Mouse (Mus musculus) left cerebral cortex, postnatal 10 days (tissue): ENCODE data around the gene Tent5b. TPM values are rescaled to one million over a fixed set of nuclear protein-coding genes. Genes with fewer than 3 reads are reported as not detected.

Source experiments
- DNase-seq, 2 experiments: peaks; one replicate each; pipeline ENCODE4 v3.0.0; 2021 to 2022; ENCODE audit warnings: low spot score in 2 of 2, mixed read lengths in 1 of 2; ENCODE audit errors: extremely low spot score in 1 of 2
- intact Hi-C: fragments of 180-260 bp; cut with DNase I; formaldehyde crosslinking; loops from one replicate; pipeline ENCODE4 v1.15.1; 2025
- total RNA-seq, 2 experiments: library from RNA; stranded (reverse); gene quantifications; 2 replicates each; pipeline ENCODE4 v1.2.3; 2021

The Tent5b gene
- total RNA-seq, 2 experiments from 2014 or later: not detected

- DNase-seq: no peak
- intact Hi-C loops: no loop called here
These were observed 56.7 kb downstream of the Tent5b start for GRCm38 (mm10) chr4:133536652-133537051.

Other genes with a start within 250 kb of the Tent5b start
- gene Map3k6, start 239.3 kb upstream of the Tent5b start, total RNA-seq: 1 to 10 TPM; 1.3 to 4.8 TPM
- under 1 TPM; 0.58 to 0.59 TPM for gene Sytl1, start 217.0 kb upstream of the Tent5b start, total RNA-seq
- gene Tmem222, start 202.3 kb upstream of the Tent5b start, total RNA-seq: 10 to 100 TPM; 82.1 to 82.4 TPM
- gene Wdtc1, start 126.7 kb upstream of the Tent5b start, total RNA-seq: 10 to 100 TPM; 48.7 to 49.0 TPM
- 10 to 100 TPM; 37.3 to 40.9 TPM for gene Slc9a1, start 110.4 kb upstream of the Tent5b start, total RNA-seq
- gene Trnp1, start 18.4 kb downstream of the Tent5b start, total RNA-seq: 100 to 1,000 TPM; 114 to 119 TPM
- gene Kdf1, start 38.8 kb downstream of the Tent5b start, total RNA-seq: under 1 TPM in 1 of 2 experiments, not detected in 1; 0.47 TPM
- gene Nudc, start 65.9 kb downstream of the Tent5b start, total RNA-seq: 100 to 1,000 TPM; 106 to 120 TPM
- not detected for gene Nr0b2, start 73.2 kb downstream of the Tent5b start, total RNA-seq
- gene Gpatch3, start 94.6 kb downstream of the Tent5b start, total RNA-seq: 1 to 10 TPM; 6.7 TPM
- gene Gpn2, start 104.2 kb downstream of the Tent5b start, total RNA-seq: 10 to 100 TPM; 10.3 to 11.2 TPM
- gene Sfn, start 122.0 kb downstream of the Tent5b start, total RNA-seq: 1 to 10 TPM; 1.4 to 1.7 TPM
- gene Zdhhc18, start 170.0 kb downstream of the Tent5b start, total RNA-seq: 10 to 100 TPM; 31.8 to 34.1 TPM
- gene Pigv, start 192.5 kb downstream of the Tent5b start, total RNA-seq: 10 to 100 TPM in 1 of 2 experiments, 1 to 10 TPM in 1; 8.8 to 10.1 TPM